Mouse (Mus musculus) A20 (cell line): ENCODE data around the gene Zswim5.

ENCODE experiments used
- DNase-seq: peaks from one replicate; pipeline ENCODE4 v3.0.0-alpha.2; 2011; ENCODE audit warnings: low read depth, low spot score

The Zswim5 gene

DNA sequence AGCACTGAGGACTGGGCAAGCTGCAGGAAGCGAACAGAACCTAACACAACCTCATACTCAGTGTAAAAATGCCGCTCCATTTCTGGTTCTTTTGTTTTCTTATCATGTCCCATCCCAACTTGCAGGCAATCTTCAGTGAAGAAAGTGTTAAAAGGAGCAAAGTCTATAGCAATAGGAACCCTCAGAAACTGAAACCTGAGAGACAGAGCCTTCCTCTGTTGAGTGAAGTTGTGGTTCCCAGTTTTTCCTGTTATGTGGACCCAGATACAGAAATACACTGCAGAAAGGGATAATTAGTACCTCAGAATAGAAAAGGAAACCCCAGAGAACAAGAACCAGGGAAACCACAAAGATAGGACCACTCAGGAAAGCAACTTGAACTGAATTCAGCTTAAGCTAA is 36.1 kb downstream of the Zswim5 start:
- no peak for DNase-seq

DNA sequence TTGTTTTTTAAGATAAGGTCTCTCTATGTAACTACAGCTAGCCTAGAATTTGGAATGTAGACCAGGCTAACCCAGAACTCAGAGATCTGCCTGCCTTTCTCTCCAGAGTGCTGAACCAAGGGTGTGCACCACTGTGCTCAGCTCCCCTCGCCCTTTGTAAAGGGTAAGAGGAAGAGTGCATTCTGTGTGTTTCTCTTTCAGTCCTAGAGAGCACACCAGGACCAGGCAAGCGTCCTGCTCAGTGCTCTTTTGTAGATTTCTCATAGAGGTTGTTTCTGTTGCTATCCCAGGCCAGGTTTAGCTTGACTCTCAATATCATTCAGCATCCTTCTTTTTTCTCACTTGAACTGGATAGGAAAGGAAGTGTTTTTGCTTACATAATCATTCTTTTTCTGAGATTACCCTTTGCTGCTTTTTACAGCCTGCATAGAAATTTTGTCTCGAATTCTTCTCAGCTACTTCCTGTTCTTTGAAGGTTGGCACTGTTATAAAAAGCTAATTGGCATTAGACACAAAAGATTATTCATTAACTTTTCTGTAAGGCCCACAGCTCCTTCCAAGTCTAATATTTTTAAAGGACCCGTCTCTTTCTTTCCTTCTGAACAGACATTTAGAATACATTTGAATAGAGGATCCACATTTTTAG is 51.0 kb downstream of the Zswim5 start:
- DNase-seq: peak; percentile 38

DNA sequence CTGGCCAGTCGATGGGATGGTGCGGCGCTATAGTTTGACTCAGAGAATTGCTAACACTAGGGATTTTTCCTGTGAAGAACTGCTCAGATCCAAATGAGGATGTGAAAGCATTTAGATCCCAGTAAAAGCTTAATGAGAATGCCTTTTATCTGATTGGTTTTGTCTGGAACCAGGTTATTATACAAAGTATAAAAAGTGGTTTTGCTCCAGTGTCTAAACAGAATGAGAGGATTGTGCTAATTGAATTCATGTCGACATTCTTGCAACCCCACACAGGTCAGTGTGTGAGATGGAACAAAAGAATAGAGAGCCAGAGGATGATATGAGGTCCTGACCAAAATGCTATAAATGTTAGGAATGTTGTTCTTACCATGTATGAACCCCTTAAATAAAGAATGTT is 62.4 kb downstream of the Zswim5 start:
- DNase-seq: no peak

DNA sequence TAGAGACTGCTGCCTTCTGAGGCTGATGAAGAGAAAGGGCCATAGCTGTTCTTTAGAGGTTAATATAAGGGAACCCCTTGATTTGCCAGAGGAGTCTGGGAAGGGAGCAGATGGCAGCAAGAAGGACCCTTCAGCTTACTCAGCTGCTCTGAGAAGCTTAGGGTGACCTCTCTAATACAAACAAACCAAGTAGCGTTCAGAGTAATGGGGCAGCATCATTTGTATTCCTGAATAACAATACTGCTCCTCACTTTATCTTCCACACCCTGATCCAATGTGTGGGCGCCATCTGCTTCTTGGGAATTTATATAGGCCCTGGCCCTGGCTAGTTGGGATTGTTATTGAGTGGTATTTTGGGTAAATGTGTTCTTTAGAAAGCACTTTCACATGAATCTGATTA is 65.5 kb downstream of the Zswim5 start:
- no peak for DNase-seq

DNA sequence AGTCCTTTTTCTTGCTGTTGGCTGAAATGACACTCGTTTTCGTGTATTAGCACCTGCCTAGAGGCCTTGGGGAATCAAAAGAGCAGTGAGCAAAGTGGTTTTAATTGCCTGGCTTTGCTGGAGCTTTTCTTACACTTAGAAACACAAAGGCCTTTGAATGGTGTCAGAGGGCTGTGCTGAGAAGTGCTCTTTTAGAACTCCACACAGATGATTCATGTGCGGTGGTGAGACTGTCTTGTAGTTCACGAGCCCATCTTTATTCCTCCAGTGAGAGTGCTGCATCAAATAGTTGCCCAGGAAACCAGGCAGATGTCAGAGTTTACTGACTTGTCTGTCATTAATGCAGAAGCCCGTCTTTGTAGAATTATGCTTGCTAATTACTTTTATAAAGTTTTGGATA is 66.9 kb downstream of the Zswim5 start:
- DNase-seq: no peak

DNA sequence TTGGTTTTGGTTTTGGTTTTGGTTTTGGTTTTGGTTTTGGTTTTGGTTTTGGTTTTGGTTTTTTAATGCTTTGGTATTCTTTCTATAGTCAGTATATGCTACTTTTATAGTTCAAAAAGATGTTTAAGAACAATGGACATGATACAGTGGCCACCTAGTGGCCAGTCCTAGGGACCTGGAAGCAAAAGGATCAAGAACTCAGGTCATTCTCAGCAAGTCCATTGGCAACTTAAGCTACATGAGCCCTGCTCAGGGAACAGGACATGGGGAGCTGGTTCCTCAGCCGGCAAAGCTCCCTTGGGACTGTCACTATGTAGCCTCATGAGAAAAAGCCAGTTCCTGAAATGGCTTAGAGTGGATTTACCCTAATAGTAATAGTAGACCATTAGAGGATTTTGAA is 74.5 kb downstream of the Zswim5 start:
- no peak for DNase-seq

DNA sequence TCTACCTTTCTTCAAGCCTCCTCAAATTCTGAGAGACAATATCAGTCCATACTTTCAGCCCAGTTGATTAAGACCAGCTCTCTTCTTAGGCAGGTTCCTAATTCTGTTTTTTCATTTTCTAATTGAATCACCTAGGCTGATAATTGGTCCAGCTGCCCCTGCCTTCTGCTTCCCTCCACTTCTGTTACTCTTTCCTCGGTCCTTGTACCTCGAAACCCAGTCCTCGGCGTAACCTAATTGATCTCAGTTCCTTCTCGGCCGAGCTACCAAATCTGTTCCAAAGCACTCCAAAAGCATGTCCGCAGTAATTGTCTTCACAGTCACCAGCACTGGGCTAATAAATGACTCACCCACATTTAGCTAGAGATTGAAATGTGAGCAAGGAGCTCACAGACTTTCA is 77.8 kb downstream of the Zswim5 start:
- peak; percentile 76 for DNase-seq

DNA sequence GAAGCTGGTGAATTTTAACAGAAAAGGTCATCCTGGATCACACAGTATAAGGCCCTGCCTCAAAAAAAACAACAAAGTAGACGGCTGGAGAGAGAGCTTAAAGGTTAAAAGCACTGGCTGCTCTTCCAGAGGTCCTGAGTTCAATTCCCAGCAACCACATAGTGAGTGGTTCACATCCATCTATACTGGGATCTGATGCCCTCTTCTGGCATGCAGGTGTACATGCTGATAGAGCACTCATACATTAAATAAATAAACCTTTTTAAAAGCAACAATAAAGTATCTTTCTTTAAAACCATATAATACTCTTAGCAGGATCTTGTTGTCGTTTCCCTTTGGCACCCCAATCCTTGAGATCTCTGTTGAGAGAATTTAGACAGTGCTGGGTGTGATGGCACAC is 99.3 kb downstream of the Zswim5 start:
- peak; percentile 26 for DNase-seq

DNA sequence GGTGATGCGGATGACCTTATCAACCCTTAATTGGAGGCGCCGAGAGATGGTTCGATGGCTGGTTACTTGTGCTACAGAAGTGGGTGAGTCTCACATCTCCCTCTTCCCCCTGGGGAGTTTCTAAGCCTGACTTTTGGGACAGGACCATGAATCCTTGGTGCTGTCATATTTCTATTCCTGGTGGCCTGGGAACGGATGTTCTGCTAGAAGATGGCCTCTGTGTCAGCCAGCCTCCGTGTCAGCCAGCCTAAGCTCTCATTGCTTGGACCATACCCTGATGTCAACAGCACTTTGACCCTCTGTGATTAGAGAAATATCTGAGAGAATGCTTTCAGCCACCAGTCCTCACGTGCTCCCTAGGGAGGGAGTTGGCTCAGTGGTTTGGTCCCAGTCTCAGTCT is 108.5 kb downstream of the Zswim5 start:
- DNase-seq: no peak

DNA sequence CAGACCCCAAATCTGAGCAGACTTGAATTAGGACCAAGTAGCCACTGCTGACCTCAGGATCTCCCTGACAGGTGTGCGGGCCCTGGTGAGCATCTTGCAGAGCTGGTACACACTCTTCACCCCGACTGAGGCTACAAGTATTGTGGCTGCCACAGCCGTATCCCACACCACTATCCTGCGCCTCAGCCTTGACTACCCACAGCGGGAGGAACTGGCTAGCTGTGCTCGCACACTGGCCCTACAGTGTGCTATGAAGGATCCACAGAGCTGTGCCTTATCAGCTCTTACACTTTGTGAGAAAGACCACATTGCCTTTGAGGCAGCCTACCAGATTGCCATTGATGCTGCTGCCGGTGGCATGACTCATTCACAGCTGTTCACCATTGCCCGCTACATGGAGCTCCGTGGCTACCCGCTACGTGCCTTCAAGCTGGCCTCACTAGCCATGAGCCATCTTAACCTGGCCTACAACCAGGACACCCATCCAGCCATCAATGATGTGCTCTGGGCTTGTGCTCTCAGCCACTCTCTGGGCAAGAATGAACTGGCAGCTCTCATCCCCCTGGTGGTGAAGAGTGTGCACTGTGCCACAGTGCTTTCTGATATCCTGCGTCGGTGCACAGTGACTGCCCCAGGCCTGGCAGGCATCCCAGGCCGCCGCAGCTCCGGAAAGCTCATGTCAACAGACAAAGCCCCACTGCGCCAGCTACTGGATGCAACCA is 109.4 kb downstream of the Zswim5 start:
- peak; percentile 50 for DNase-seq

DNA sequence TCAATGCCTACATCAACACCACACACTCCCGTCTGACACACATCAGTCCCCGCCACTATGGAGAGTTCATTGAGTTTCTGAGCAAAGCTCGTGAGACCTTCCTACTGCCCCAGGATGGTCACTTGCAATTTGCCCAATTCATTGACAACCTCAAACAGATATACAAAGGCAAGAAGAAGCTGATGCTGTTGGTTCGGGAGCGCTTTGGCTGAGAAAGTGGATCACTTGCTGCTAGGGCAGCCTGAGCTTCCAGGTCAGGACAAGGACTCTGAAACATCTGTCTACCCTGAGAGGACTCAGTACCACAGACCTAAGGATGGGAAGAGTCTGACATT is 109.9 kb downstream of the Zswim5 start:
- DNase-seq: no peak

DNA sequence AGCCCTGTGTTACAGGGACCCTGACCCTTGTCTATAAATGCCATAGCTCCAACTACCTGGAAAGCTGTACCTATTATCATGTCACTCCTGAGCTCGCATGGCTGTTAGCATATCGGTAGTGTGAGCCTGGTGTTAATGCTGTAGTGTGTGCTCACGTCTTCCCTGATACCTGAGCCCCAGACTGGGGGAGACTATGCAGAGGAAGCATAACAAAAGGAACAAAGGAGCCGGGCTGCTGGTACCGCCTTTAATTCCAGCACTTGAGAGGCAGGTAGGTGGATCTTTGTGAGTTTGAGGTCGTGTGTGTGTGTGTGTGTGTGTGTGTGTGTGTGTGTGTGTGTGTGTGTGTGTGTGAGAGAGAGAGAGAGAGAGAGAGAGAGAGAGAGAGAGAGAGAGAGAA is 112.6 kb downstream of the Zswim5 start:
- DNase-seq: no peak

DNA sequence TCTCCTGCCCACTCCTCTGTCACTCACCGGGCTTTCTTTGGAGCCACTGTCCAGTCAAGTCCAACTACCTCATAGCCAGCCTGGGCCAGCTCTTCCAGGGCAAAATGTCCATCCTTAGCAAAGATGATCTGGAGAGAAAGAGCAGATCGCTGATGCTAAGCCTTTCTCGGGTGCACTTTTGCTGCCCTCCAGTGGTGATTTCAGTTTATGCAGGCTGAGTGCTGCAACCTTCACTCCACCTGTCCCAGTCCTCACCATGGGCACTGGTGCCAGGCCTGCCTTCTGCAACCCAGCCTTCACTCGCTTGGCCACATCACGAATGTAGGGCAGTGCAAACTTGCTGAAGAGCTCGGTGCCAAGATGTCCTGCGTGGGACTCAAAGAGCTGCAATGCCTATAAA is 114.2 kb downstream of the Zswim5 start:
- DNase-seq: peak; percentile 80

DNA sequence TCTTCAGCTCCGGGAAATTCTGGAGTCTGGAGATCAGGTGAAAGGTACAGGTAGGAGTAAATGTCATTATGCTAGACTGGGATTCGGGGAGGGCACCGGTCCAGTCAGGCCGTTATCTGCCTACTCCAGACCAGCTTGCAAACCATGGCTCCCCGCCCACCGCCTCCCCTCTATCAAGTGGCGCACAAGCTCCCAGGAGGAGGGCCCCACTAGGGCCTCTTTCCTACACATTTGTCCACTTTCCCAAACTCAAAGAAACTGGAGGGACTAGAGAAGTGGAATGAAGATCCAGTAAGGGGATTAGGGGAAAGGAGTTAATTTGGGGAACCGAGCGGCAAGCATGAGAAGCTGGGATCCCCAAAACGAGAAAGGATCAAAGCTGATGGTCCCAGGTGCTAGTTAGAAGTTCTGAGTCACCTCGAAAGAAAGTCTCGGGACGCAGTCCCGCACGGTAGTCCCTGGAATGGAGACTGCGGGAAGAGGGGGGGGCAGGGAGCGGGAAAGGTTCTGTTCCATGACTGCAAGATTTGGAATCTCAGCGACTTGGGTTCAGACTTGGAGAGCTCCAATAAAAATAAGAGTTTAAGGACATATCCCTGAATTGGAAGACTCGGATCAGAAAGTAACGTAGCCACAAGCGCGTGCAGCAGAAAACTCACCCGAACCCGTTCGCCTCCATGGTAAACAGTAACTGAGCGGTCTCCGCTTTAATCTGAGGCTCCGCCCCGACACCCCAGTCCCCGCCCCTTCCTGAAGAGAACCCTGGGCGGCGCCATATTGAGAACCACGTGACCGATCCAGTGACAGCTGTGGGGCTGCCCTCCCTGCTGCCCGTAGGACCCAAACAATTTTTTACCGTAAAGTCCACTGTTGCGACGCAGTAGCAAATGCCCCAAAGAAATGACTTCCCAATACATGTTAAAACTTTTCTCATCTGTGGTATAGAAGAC is 116.8 kb downstream of the Zswim5 start, which contains the start of gene Urod:
TSS of gene Urod (minus strand) at position 742 of the 950 bp plus-strand sequence.
- peak; percentile 96 for DNase-seq

DNA sequence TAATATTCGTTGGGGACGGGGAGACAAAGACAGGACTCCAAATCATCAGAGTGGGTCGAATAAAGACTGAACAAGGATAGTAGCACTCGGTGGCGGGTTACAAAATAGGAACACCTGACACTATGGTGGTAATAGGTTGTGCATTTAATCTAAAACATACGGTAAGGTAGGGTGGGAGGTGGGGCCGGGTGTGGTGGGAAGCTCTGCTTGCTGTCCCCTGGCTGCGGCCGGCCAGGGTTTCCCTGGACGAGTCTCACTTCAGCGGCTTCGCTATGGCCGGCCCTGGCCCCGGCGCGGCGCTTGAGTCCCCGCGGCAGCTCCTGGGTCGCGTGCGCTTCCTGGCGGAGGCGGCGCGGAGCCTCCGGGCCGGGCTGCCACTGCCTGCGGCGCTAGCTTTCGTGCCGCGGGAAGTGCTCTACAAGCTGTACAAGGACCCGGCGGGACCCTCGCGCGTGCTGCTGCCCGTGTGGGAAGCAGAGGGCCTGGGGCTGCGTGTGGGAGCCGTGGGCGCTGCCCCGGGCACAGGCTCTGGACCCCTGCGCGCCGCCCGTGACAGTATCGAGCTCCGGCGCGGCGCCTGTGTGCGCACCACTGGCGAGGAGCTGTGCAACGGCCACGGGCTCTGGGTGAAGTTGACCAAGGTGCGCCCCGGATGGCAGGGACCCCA is 118.1 kb downstream of the Zswim5 start, which contains the start of gene Hectd3:
TSS of gene Hectd3 (plus strand) at position 187 of the 667 bp plus-strand sequence.
- peak; percentile 88 for DNase-seq

DNA sequence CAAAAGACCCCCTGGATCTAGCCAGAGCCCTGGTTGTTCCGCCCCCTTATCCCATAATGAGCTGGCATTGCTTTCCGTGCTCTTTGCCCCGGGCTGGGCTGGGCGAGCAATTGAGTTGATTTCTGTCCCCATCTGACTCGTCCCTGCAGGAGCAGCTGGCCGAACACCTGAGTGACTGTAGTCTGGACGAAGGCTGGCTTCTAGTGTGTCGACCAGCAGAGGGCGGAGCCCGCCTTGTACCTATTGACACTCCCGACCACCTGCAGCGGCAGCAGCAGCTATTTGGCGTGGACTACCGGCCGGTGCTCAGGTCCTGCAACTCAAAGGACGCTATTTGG is 118.6 kb downstream of the Zswim5 start:
- DNase-seq: peak; percentile 84

DNA sequence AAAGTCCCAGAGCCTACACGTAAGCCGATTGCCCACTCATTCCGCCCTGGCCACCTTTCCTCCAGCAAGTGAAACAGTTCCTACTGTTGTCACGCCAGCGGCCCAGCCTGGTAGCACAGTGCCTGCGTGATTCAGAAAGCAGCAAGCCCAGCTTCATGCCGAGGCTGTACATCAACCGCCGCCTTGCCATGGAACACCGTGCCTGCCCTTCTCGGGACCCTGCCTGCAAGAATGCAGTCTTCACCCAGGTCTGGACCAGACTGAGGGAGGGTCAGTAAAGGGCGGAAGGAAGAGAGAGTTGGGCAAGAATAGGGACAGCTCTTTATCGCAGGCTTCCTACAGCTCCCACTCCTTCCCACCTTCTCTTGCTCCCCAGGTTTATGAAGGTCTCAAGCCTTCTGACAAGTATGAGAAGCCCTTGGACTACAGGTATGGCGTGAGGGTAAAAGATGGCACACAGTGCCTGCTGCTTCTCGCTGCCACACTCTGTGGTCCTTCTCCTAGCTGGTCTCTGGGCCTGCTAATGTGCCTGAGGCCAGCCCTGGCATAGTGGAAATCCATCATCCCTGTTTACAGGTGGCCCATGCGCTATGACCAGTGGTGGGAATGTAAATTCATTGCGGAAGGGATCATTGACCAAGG is 122.5 kb downstream of the Zswim5 start:
- DNase-seq: no peak

DNA sequence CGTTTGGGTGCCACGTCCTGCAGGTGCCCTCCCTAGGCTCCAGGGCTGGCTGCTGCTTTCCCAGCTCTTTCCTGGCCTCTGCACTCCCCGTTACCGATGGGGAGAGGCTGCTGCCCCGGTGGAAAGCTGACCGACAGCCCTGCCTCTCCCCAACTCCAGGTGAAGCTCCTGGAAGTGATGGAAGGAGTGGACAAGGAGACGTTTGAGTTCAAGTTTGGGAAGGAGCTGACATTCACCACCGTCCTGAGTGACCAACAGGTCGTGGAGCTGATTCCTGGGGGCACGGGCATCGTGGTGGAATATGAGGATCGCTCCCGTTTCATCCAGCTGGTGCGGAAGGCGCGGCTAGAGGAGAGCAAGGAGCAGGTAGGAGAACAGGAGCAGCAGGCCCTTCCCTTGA is 124.8 kb downstream of the Zswim5 start:
- DNase-seq: no peak

DNA sequence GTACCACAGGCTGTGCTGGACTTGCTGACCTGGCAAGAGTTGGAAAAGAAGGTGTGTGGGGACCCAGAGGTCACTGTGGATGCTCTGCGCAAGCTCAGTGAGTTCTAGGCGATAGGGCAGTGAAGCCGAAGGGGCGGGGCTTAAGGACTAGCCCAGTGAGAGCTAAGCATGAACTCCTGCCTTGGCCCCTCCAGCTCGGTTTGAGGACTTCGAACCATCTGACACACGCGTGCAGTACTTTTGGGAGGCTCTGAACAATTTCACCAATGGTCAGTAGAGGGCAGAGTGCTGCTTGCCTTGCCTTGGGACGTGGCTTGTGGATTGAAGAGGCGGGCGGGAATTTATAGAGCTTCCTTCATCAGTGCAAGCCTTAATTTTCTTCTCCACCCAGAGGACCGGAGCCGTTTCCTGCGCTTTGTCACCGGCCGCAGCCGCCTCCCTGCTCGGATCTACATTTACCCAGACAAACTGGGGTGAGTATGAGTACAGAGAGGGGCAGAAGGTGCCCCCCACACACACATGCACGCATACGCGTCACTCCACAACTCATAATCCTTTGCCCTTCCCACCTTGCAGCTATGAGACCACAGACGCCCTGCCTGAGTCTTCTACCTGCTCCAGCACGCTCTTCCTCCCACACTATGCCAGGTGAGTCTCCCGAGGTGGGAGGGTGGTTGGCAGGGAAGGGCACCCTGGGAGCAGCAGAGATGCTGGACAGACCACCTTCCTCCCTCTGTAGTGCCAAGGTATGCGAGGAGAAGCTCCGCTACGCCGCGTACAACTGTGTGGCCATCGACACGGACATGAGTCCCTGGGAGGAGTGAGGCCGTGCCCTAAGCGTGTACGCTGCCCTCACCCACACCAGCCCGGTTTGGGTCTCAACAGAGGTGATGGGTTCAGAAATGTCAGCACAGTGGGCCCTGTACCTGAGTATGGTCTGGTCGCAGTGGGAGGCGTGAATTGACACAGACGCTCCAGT is 125.7 kb downstream of the Zswim5 start:
- DNase-seq: peak; percentile 54

DNA sequence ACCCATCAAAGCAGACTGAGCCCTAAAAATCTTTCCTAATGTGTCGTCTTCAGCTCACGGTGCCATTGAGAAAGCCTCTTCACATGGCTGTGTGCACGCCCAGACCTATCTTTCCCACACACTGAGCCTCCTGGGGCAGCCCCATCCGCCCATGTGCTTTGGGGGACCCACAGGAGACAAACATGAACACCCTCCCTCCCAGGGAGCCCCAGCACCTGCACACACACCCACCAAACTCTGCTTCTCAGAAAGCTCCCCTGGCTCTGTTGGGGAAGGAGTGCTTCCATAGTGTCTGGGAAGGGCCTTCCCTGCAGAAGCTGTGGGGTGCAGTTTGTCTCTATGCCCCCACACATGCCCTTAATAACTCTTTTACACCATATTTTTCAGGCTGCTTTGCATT is 127.5 kb downstream of the Zswim5 start:
- DNase-seq: no peak
